In genomic region chr14:27852606-27853005, GRCm38 (mm10) we compare ENCODE assay signal across 31 mouse cellular contexts.
DNase-seq lines count a peak whose midpoint lies in the region; ATAC-seq lines count a peak whose summit lies in the region.
"Had no signal": no experiment of that assay in that cellular context is flagged by ENCODE, and none has a peak within 500 bp of the region (broad histone marks: within the 10 kb centered on the region; RNA-seq: fewer than 3 reads in every experiment).

No protein-coding gene starts in this region.

- H3K9ac ChIP-seq in midbrain, embryonic 16.5 days (ENCODE audit: low read depth, low read length): no peak overlapping the region
- H3K9ac ChIP-seq: embryonic facial prominence, embryonic 15.5 days; forebrain, embryonic 12.5 days; forebrain, postnatal 0 days; hindbrain, embryonic 12.5 days; intestine, embryonic 15.5 days; limb, embryonic 13.5 days; lung, embryonic 15.5 days; neural tube, embryonic 12.5 days had no signal

- H3K27ac ChIP-seq in midbrain, embryonic 16.5 days (ENCODE audit: low read length): no peak overlapping the region
- H3K27ac ChIP-seq: embryonic facial prominence, embryonic 10.5 days; embryonic facial prominence, embryonic 15.5 days; forebrain, embryonic 12.5 days; heart, embryonic 10.5 days; hindbrain, embryonic 12.5 days; hindbrain, postnatal 0 days; intestine, embryonic 15.5 days; kidney, postnatal 0 days; limb, embryonic 13.5 days; lung, embryonic 15.5 days; neural tube, embryonic 12.5 days had no signal

- H3K4me2 ChIP-seq in midbrain, embryonic 16.5 days (ENCODE audit: low read length): no peak overlapping the region
- H3K4me2 ChIP-seq: embryonic facial prominence, embryonic 15.5 days; forebrain, embryonic 12.5 days; hindbrain, embryonic 12.5 days; intestine, embryonic 15.5 days; limb, embryonic 13.5 days; liver, embryonic 11.5 days; lung, embryonic 15.5 days; midbrain, embryonic 11.5 days; neural tube, embryonic 12.5 days had no signal

- no peaks in the 10 kb centered on the region for H3K9me3 ChIP-seq in midbrain, embryonic 16.5 days (replicated peaks; ENCODE audit: control insufficient read depth, low read length, poor library complexity, severe bottlenecking)
- H3K9me3 ChIP-seq: embryonic facial prominence, embryonic 10.5 days; embryonic facial prominence, embryonic 15.5 days; forebrain, embryonic 12.5 days; heart, embryonic 10.5 days; hindbrain, embryonic 12.5 days; intestine, embryonic 15.5 days; limb, embryonic 13.5 days; lung, embryonic 15.5 days; neural tube, embryonic 12.5 days had no signal

- no peaks in the 10 kb centered on the region for H3K36me3 ChIP-seq in midbrain, embryonic 16.5 days (ENCODE audit: control insufficient read depth, insufficient read depth, low read length)
- H3K36me3 ChIP-seq: embryonic facial prominence, embryonic 10.5 days; embryonic facial prominence, embryonic 15.5 days; forebrain, embryonic 12.5 days; heart, embryonic 10.5 days; hindbrain, embryonic 12.5 days; intestine, embryonic 15.5 days; limb, embryonic 13.5 days; lung, embryonic 15.5 days; neural tube, embryonic 12.5 days had no signal

- H3K4me1 ChIP-seq in midbrain, embryonic 16.5 days (ENCODE audit: control insufficient read depth, insufficient read depth, low read length): no peaks in the 10 kb centered on the region
- H3K4me1 ChIP-seq: embryonic facial prominence, embryonic 10.5 days; embryonic facial prominence, embryonic 15.5 days; heart, embryonic 10.5 days; hindbrain, embryonic 12.5 days; intestine, embryonic 15.5 days; lung, embryonic 15.5 days; neural tube, embryonic 12.5 days had no signal

- no peaks in the 10 kb centered on the region for H3K27me3 ChIP-seq in midbrain, embryonic 16.5 days (ENCODE audit: control insufficient read depth, insufficient read depth, low read depth, low read length)
- H3K27me3 ChIP-seq: embryonic facial prominence, embryonic 15.5 days; forebrain, embryonic 12.5 days; hindbrain, embryonic 12.5 days; intestine, embryonic 15.5 days; limb, embryonic 13.5 days; lung, embryonic 15.5 days; neural tube, embryonic 12.5 days; Patski had no signal

- WGBS in midbrain, embryonic 16.5 days: 89% methylated on average over 6 of the region's 6 CpGs

- no peak for ATAC-seq in midbrain, embryonic 16.5 days
- ATAC-seq: forebrain, postnatal 0 days; hindbrain, postnatal 0 days; intestine, embryonic 15.5 days; Patski had no signal

- H3K4me3 ChIP-seq in midbrain, embryonic 16.5 days (ENCODE audit: low read depth, low read length): no peak overlapping the region
- H3K4me3 ChIP-seq: embryonic facial prominence, embryonic 10.5 days; embryonic facial prominence, embryonic 15.5 days; forebrain, embryonic 12.5 days; heart, embryonic 10.5 days; hindbrain, embryonic 12.5 days; intestine, embryonic 15.5 days; limb, embryonic 13.5 days; lung, embryonic 15.5 days; myocyte; neural tube, embryonic 12.5 days had no signal

- peak; percentile 46 to 48 for DNase-seq in frontal cortex, postnatal 36 days (ENCODE audit: low spot score in 2 of 2)
- DNase-seq in frontal cortex, postnatal 25 days (ENCODE audit: low spot score in 2 of 2): no peak
- peak; percentile 53 to 59 for DNase-seq in right cerebral cortex, adult 2 months (ENCODE audit: low spot score in 2 of 2)
- DNase-seq in right cerebral cortex, postnatal 4 days: no peak
- DNase-seq in right cerebral cortex, postnatal 14 days: peak; percentile 15
- DNase-seq in adrenal gland, postnatal 14 days: no peak
- DNase-seq: adrenal gland, postnatal 10 days; cerebellum, adult 2 months; cerebellum, postnatal 14 days; forebrain, postnatal 0 days; gastrocnemius, postnatal 14 days; heart, adult 11 months; heart, postnatal 36 days; kidney, adult 8-10 months; kidney, postnatal 4 days had no signal

Comparison
In these comparisons a context has a peak if more than half of its experiments do, and no peak if none do; other contexts are left out.
1. DNase-seq: peak in frontal cortex, postnatal 36 days (2 of 2), right cerebral cortex, adult 2 months (2 of 2) and right cerebral cortex, postnatal 14 days (single experiment); none in frontal cortex, postnatal 25 days (0 of 2), right cerebral cortex, postnatal 4 days (single experiment) and adrenal gland, postnatal 14 days (single experiment).